Mouse (Mus musculus) stomach, postnatal 0 days (tissue): Measurements from ENCODE around the gene Phkb.

Experiments
- CTCF ChIP-seq: IDR thresholded peaks from 2 replicates; pipeline ENCODE4 v1.5.1; 2016; ENCODE audit warnings: antibody characterized with exemption, low read depth, mild to moderate bottlenecking, moderate library complexity
- EP300 ChIP-seq: optimal IDR thresholded peaks from 2 replicates; pipeline ENCODE3; 2016; ENCODE audit warnings: antibody characterized with exemption

GRCm38 (mm10) chr8:86016806-86017205 is 176.0 kb downstream of the Phkb start:
- TF ChIP-seq CTCF = no peak
- no peak for TF ChIP-seq EP300
